Mouse (Mus musculus): Measurements from ENCODE around the gene Ncapd2.

The Ncapd2 gene

GRCm38 (mm10) chr6:125215148-125215954, 23.9 kb upstream of the Ncapd2 start, which contains the start of gene Vamp1:
Gene Vamp1, plus strand, starts transcription at chr6:125215551.
- DNase-seq (ENCODE audit: low read depth, low spot score), result peak; percentile 93

- no peak for DNase-seq (ENCODE audit: low read depth, low spot score)
Observed at GRCm38 (mm10) chr6:125213715-125214114, 22.2 kb upstream of the Ncapd2 start.

- no peak for DNase-seq (ENCODE audit: low read depth, low spot score)
Observed at GRCm38 (mm10) chr6:125213129-125213528, 21.6 kb upstream of the Ncapd2 start.

GRCm38 (mm10) chr6:125212621-125213020, 21.1 kb upstream of the Ncapd2 start:
- DNase-seq (ENCODE audit: low read depth, low spot score), result no peak

- no peak for DNase-seq (ENCODE audit: low read depth, low spot score)
Observed at GRCm38 (mm10) chr6:125210436-125210835, 18.9 kb upstream of the Ncapd2 start.

GRCm38 (mm10) chr6:125197166-125197565, 5.7 kb upstream of the Ncapd2 start:
- DNase-seq (ENCODE audit: low read depth, low spot score), result no peak

GRCm38 (mm10) chr6:125196301-125196700, 4.8 kb upstream of the Ncapd2 start:
- no peak for DNase-seq (ENCODE audit: low read depth, low spot score)

GRCm38 (mm10) chr6:125195541-125196075, 4.1 kb upstream of the Ncapd2 start:
- DNase-seq (ENCODE audit: low read depth, low spot score), result no peak

- DNase-seq (ENCODE audit: low read depth, low spot score), result no peak
Observed at GRCm38 (mm10) chr6:125193390-125193789, 1.9 kb upstream of the Ncapd2 start.

GRCm38 (mm10) chr6:125192841-125193240, 1.3 kb upstream of the Ncapd2 start:
- DNase-seq (ENCODE audit: low read depth, low spot score), result no peak

GRCm38 (mm10) chr6:125192016-125192714, 664 bp upstream of the Ncapd2 start:
- peak; percentile 84 for DNase-seq (ENCODE audit: low read depth, low spot score)

GRCm38 (mm10) chr6:125190816-125191215, 685 bp downstream of the Ncapd2 start:
- DNase-seq (ENCODE audit: low read depth, low spot score), result no peak

- no peak for DNase-seq (ENCODE audit: low read depth, low spot score)
Observed at GRCm38 (mm10) chr6:125186203-125186602, 5.3 kb downstream of the Ncapd2 start.

- DNase-seq (ENCODE audit: low read depth, low spot score), result no peak
Observed at GRCm38 (mm10) chr6:125182133-125182532, 9.4 kb downstream of the Ncapd2 start.

- no peak for DNase-seq (ENCODE audit: low read depth, low spot score)
Observed at GRCm38 (mm10) chr6:125179601-125180000, 11.9 kb downstream of the Ncapd2 start.

GRCm38 (mm10) chr6:125175469-125175868, 16.0 kb downstream of the Ncapd2 start:
- DNase-seq (ENCODE audit: low read depth, low spot score), result no peak

- DNase-seq (ENCODE audit: low read depth, low spot score), result no peak
Observed at GRCm38 (mm10) chr6:125173256-125173655, 18.2 kb downstream of the Ncapd2 start.

GRCm38 (mm10) chr6:125172474-125172873, 19.0 kb downstream of the Ncapd2 start:
- no peak for DNase-seq (ENCODE audit: low read depth, low spot score)

GRCm38 (mm10) chr6:125170194-125170593, 21.3 kb downstream of the Ncapd2 start:
- DNase-seq (ENCODE audit: low read depth, low spot score), result no peak

- DNase-seq (ENCODE audit: low read depth, low spot score), result no peak
Observed at GRCm38 (mm10) chr6:125168086-125168485, 23.4 kb downstream of the Ncapd2 start.

GRCm38 (mm10) chr6:125166861-125167650, 24.4 kb downstream of the Ncapd2 start:
- DNase-seq (ENCODE audit: low read depth, low spot score), result no peak
